Mouse (Mus musculus) heart, adult 2 months (tissue): ENCODE results near the gene Bend5.

Source experiments
- CTCF ChIP-seq: fragments of 200-600 bp; IDR thresholded peaks from 2 replicates; pipeline ENCODE4 v1.8.1; 2022; ENCODE audit warnings: antibody characterized with exemption, mild to moderate bottlenecking, moderate library complexity
- EP300 ChIP-seq: fragments of 200-500 bp; IDR thresholded peaks from 2 replicates; pipeline ENCODE4 v1.6.1; 2011; ENCODE audit warnings: low read depth, low read length, control low read depth; ENCODE audit not compliant: insufficient read depth
- POLR2A ChIP-seq: fragments of 200-500 bp; IDR thresholded peaks from 2 replicates; pipeline ENCODE4 v1.6.1; 2011; ENCODE audit warnings: mild to moderate bottlenecking, low read depth, low read length, control low read depth; ENCODE audit not compliant: insufficient read depth

DNA sequence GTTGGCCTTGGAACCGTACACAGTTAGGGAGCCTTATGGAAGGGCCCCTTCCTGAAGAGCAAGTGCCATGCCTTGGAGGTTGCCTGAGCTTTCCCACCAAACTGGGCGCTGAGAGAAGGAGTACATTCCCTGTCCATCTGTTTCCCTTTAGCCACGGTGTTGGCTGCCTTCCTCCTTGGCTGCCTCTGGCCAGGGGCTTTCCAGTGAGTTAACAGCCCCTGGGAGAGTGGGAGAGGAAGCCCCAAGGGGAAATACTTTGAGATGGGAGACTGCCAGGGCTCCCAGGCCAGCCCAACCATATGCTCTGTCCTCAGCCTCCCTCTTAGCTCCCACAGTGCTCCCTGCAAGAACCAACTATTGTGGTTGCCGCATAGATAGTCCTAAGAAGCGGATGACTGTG lies 70.4 kb downstream of the Bend5 start:
- TF ChIP-seq POLR2A: no peak
- TF ChIP-seq CTCF: no peak
- TF ChIP-seq EP300: no peak
